Mouse (Mus musculus) embryonic fibroblast, embryonic 13.5 days (primary cell): ENCODE results near the gene Scn4a. TPM values are rescaled to one million over a fixed set of nuclear protein-coding genes. Genes with fewer than 3 reads are reported as not detected.

ENCODE experiments used
- H3K27ac ChIP-seq: 2 replicates; pipeline ENCODE4 v1.5.1; 2012; ENCODE audit warnings: low read length, control low read depth, inconsistent platforms; ENCODE audit not compliant: insufficient read depth
- H3K4me1 ChIP-seq: 2 replicates; pipeline ENCODE4 v1.6.1; 2011; ENCODE audit warnings: low read length; ENCODE audit not compliant: control insufficient read depth, insufficient read depth
- H3K4me3 ChIP-seq: 2 replicates; pipeline ENCODE4 v1.5.1; 2011; ENCODE audit warnings: mild to moderate bottlenecking, control low read depth, low read length; ENCODE audit not compliant: insufficient read depth
- CTCF ChIP-seq: IDR thresholded peaks from 2 replicates; pipeline ENCODE4 v1.5.1; 2011; ENCODE audit warnings: mild to moderate bottlenecking, control low read depth, low read length, moderate library complexity, borderline replicate concordance; ENCODE audit not compliant: insufficient read depth
- POLR2A ChIP-seq: IDR thresholded peaks from 2 replicates; pipeline ENCODE4 v1.6.1; 2011; ENCODE audit warnings: low read depth, mild to moderate bottlenecking, control low read depth, low read length, moderate library complexity
- polyA plus RNA-seq: library from polyadenylated mRNA; stranded (reverse); fragments of >200 nt; gene quantifications from 2 replicates; pipeline ENCODE4 v1.2.4, GENCODE M21; 2011; ENCODE audit warnings: low read depth; ENCODE audit not compliant: missing spikeins, insufficient read length

Gene Scn4a
- polyA plus RNA-seq, 1 experiment = not detected

- H3K4me3 ChIP-seq = no peak overlapping the region
- TF ChIP-seq POLR2A (no peak), CTCF (no peak)
- H3K27ac ChIP-seq = no peak overlapping the region
- H3K4me1 ChIP-seq = no peaks in the 10 kb centered on the region
These were observed 33.3 kb upstream of the Scn4a start for GRCm38 (mm10) chr11:106386409-106386808.

GRCm38 (mm10) chr11:106383051-106383790 is 30.1 kb upstream of the Scn4a start:
- H3K4me1 ChIP-seq = no peaks in the 10 kb centered on the region
- no peak overlapping the region for H3K4me3 ChIP-seq
- H3K27ac ChIP-seq = no peak overlapping the region
- TF ChIP-seq CTCF = no peak
- no peak for TF ChIP-seq POLR2A

GRCm38 (mm10) chr11:106382424-106382823 is 29.3 kb upstream of the Scn4a start:
- Histone ChIP-seq H3K4me1 (no peaks in the 10 kb centered on the region), H3K27ac (no peak overlapping the region), H3K4me3 (no peak overlapping the region)
- TF ChIP-seq CTCF (no peak), POLR2A (no peak)

- TF ChIP-seq POLR2A (no peak), CTCF (no peak)
- no peaks in the 10 kb centered on the region for H3K4me1 ChIP-seq
- H3K27ac ChIP-seq = no peak overlapping the region
- H3K4me3 ChIP-seq = no peak overlapping the region
These were observed 28.8 kb upstream of the Scn4a start for GRCm38 (mm10) chr11:106381883-106382282.

GRCm38 (mm10) chr11:106381011-106381410 is 27.9 kb upstream of the Scn4a start:
- H3K4me3 ChIP-seq = no peak overlapping the region
- no peak for TF ChIP-seq CTCF
- TF ChIP-seq POLR2A = no peak

GRCm38 (mm10) chr11:106374979-106375378 is 21.9 kb upstream of the Scn4a start:
- no peak overlapping the region for H3K27ac ChIP-seq
- H3K4me3 ChIP-seq = no peak overlapping the region
- no peaks in the 10 kb centered on the region for H3K4me1 ChIP-seq
- TF ChIP-seq POLR2A = no peak
- no peak for TF ChIP-seq CTCF

More at GRCm38 (mm10) chr11:106381011-106381410, 27.9 kb upstream of the Scn4a start:
- no peaks in the 10 kb centered on the region for H3K4me1 ChIP-seq
- H3K27ac ChIP-seq = no peak overlapping the region

- no peaks in the 10 kb centered on the region for H3K4me1 ChIP-seq
- no peak overlapping the region for H3K4me3 ChIP-seq
- TF ChIP-seq CTCF (no peak), POLR2A (no peak)
- H3K27ac ChIP-seq = no peak overlapping the region
These were observed 21.5 kb upstream of the Scn4a start for GRCm38 (mm10) chr11:106374559-106374958.

GRCm38 (mm10) chr11:106373998-106374397 is 20.9 kb upstream of the Scn4a start:
- H3K4me1 ChIP-seq = no peaks in the 10 kb centered on the region
- TF ChIP-seq CTCF (no peak), POLR2A (no peak)
- no peak overlapping the region for H3K27ac ChIP-seq
- no peak overlapping the region for H3K4me3 ChIP-seq

- Histone ChIP-seq H3K27ac (no peak overlapping the region), H3K4me1 (no peaks in the 10 kb centered on the region), H3K4me3 (no peak overlapping the region)
- TF ChIP-seq POLR2A (no peak), CTCF (peak; percentile 63; the same call in 1 of the 2 replicates)
These were observed 13.2 kb upstream of the Scn4a start for GRCm38 (mm10) chr11:106366316-106366715.

GRCm38 (mm10) chr11:106365366-106365765 is 12.3 kb upstream of the Scn4a start, which contains the start of gene Prr29:
Gene Prr29, plus strand, starts transcription at chr11:106365472.
- no peak for TF ChIP-seq CTCF
- H3K27ac ChIP-seq = no peak within 1 kb of the TSS
- H3K4me3 ChIP-seq = no peak within 1 kb of the TSS
- no peaks in the 10 kb centered on the region for H3K4me1 ChIP-seq
